Mouse (Mus musculus) megakaryocyte, embryonic 14.5 days (primary cell): ENCODE data around the gene Dnaaf2.

Experiments
- FLI1 ChIP-seq: IDR thresholded peaks from 2 replicates; pipeline ENCODE4 v1.6.1; 2012; ENCODE audit warnings: low read length, inconsistent platforms, mixed read lengths
- GATA1 ChIP-seq: IDR thresholded peaks from 3 replicates; pipeline ENCODE4 v1.6.1; 2012; ENCODE audit warnings: mixed read lengths, low read length, inconsistent platforms, borderline replicate concordance

DNA sequence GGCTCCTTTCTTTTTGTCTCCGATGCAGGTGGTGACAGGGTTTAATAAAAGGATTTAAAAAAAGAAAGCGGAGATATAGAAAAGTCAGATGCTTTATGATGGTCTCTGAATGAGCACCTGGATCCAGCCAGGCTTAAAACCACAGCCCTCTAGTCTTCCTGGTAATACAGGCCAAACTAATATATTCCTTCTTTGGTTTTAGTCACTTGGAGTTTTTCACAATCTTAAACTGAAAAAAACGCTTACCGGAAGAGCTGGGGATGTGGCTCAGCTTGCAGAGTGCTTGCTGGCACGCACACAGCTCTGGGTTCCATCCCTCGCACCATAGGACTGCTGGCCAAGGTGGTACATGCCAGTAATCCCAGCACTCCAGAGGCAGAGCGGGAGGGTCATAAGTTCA, 18.4 kb upstream of the Dnaaf2 start:
- TF ChIP-seq GATA1: no peak
- no peak for TF ChIP-seq FLI1
